Mouse (Mus musculus): Measurements from ENCODE around the gene Fam193a. TPM values are rescaled to one million over a fixed set of nuclear protein-coding genes. Genes with fewer than 3 reads are reported as not detected.
A peak's percentile ranks its signal among the peaks of the same experiment; 100 is the strongest.

Fam193a gene
- total RNA-seq, 2 experiments from 2014 or later: 20.1 to 33.6 TPM

GRCm38 (mm10) chr5:34513466-34514217 is 143.9 kb downstream of the Fam193a start, which contains the start of gene Tnip2:
Gene Tnip2 (minus strand): TSS chr5:34513991.
- ATAC-seq (replicated peaks; ENCODE audit: low FRiP score, low TSS enrichment, poor library complexity, severe bottlenecking): peak; percentile 97

- ATAC-seq (replicated peaks; ENCODE audit: low FRiP score, low TSS enrichment, poor library complexity, severe bottlenecking): peak; percentile 39
These were observed 144.5 kb downstream of the Fam193a start for GRCm38 (mm10) chr5:34514218-34514566.

- no peak for ATAC-seq (replicated peaks; ENCODE audit: low FRiP score, low TSS enrichment, poor library complexity, severe bottlenecking)
These were observed 145.4 kb downstream of the Fam193a start for GRCm38 (mm10) chr5:34515096-34515495.

- ATAC-seq (replicated peaks; ENCODE audit: low FRiP score, low TSS enrichment, poor library complexity, severe bottlenecking): peak; percentile 46; the same call in 1 of the 2 replicates
These were observed 148.2 kb downstream of the Fam193a start for GRCm38 (mm10) chr5:34517913-34518312.

GRCm38 (mm10) chr5:34519389-34519910 is 149.7 kb downstream of the Fam193a start:
- no peak for ATAC-seq (replicated peaks; ENCODE audit: low FRiP score, low TSS enrichment, poor library complexity, severe bottlenecking)

GRCm38 (mm10) chr5:34520458-34521209 is 150.9 kb downstream of the Fam193a start:
- no peak for ATAC-seq (replicated peaks; ENCODE audit: low FRiP score, low TSS enrichment, poor library complexity, severe bottlenecking)

GRCm38 (mm10) chr5:34521337-34521736 is 151.6 kb downstream of the Fam193a start:
- ATAC-seq (replicated peaks; ENCODE audit: low FRiP score, low TSS enrichment, poor library complexity, severe bottlenecking): no peak

- no peak for ATAC-seq (replicated peaks; ENCODE audit: low FRiP score, low TSS enrichment, poor library complexity, severe bottlenecking)
These were observed 154.3 kb downstream of the Fam193a start for GRCm38 (mm10) chr5:34523958-34524485.

GRCm38 (mm10) chr5:34524511-34524910 is 154.8 kb downstream of the Fam193a start:
- no peak for ATAC-seq (replicated peaks; ENCODE audit: low FRiP score, low TSS enrichment, poor library complexity, severe bottlenecking)

- ATAC-seq (replicated peaks; ENCODE audit: low FRiP score, low TSS enrichment, poor library complexity, severe bottlenecking): peak; percentile 89
These were observed 156.1 kb downstream of the Fam193a start, which contains the start of gene Sh3bp2 for GRCm38 (mm10) chr5:34525663-34526476. Gene Sh3bp2 (plus strand): TSS chr5:34525838.

- ATAC-seq (replicated peaks; ENCODE audit: low FRiP score, low TSS enrichment, poor library complexity, severe bottlenecking): no peak
These were observed 156.7 kb downstream of the Fam193a start for GRCm38 (mm10) chr5:34526477-34526775.

- no peak for ATAC-seq (replicated peaks; ENCODE audit: low FRiP score, low TSS enrichment, poor library complexity, severe bottlenecking)
These were observed 157.6 kb downstream of the Fam193a start for GRCm38 (mm10) chr5:34527352-34527751.

- no peak for ATAC-seq (replicated peaks; ENCODE audit: low FRiP score, low TSS enrichment, poor library complexity, severe bottlenecking)
These were observed 159.0 kb downstream of the Fam193a start for GRCm38 (mm10) chr5:34528724-34529123.

- no peak for ATAC-seq (replicated peaks; ENCODE audit: low FRiP score, low TSS enrichment, poor library complexity, severe bottlenecking)
These were observed 160.4 kb downstream of the Fam193a start for GRCm38 (mm10) chr5:34530116-34530515.

- ATAC-seq (replicated peaks; ENCODE audit: low FRiP score, low TSS enrichment, poor library complexity, severe bottlenecking): no peak
These were observed 161.0 kb downstream of the Fam193a start for GRCm38 (mm10) chr5:34530687-34531086.

- ATAC-seq (replicated peaks; ENCODE audit: low FRiP score, low TSS enrichment, poor library complexity, severe bottlenecking): no peak
These were observed 163.3 kb downstream of the Fam193a start for GRCm38 (mm10) chr5:34533066-34533465.

- no peak for ATAC-seq (replicated peaks; ENCODE audit: low FRiP score, low TSS enrichment, poor library complexity, severe bottlenecking)
These were observed 164.1 kb downstream of the Fam193a start for GRCm38 (mm10) chr5:34533820-34534219.

- no peak for ATAC-seq (replicated peaks; ENCODE audit: low FRiP score, low TSS enrichment, poor library complexity, severe bottlenecking)
These were observed 165.2 kb downstream of the Fam193a start for GRCm38 (mm10) chr5:34534776-34535581.

GRCm38 (mm10) chr5:34535831-34536230 is 166.1 kb downstream of the Fam193a start:
- ATAC-seq (replicated peaks; ENCODE audit: low FRiP score, low TSS enrichment, poor library complexity, severe bottlenecking): no peak
